9 mouse cellular contexts compared by ENCODE assay signal in the genomic region with DNA sequence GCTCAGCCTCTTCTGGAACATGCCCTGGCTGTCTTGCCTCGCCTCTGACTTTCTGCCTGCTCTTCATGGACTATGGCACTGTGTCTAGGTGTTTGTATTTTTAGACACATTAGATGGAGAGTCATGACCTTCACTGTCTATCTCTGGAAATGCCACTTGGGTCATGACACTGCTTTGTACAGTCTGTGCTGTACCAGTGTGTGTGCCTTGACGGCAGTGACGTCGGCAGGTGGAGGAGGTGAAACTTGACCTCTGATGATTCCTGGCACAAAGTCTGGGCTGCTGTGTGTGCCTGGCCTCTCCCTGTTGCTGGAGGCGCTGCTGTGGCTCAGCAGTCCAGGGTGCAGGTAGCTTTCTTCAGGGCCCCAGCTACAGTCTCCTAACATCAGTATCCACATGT. TPM values are rescaled to one million over a fixed set of nuclear protein-coding genes. Genes with fewer than 3 reads are reported as not detected.
DNase-seq lines count a peak whose midpoint lies in the region; ATAC-seq and TF ChIP-seq lines count a peak whose summit lies in the region.
"Had no signal": no experiment of that assay in that cellular context is flagged by ENCODE, and none has a peak within 500 bp of the region (broad histone marks: within the 10 kb centered on the region; RNA-seq: fewer than 3 reads in every experiment).

No protein-coding gene starts in this region.

- H3K79me2 ChIP-seq in MEL (ENCODE audit: control insufficient read depth, insufficient read depth, low read length, poor library complexity): peaks cover 58% of the 10 kb centered on the region

- peak overlapping the region; percentile 3; the same call in 1 of the 2 replicates for H3K4me2 ChIP-seq in liver, embryonic 16.5 days (ENCODE audit: low read depth, low read length)

- peaks cover 34 to 56% of the 10 kb centered on the region in 2 experiments for H3K4me1 ChIP-seq in MEL (ENCODE audit: control insufficient read depth in 1 of 2, insufficient read depth in 2 of 2, low read length in 2 of 2)
- H3K4me1 ChIP-seq in brown adipose tissue, adult 24 weeks (ENCODE audit: control insufficient read depth, insufficient read depth, insufficient read length, low read length): peaks cover 6% of the 10 kb centered on the region; the same call in 1 of the 2 replicates
- H3K4me1 ChIP-seq in liver, embryonic 16.5 days (ENCODE audit: control insufficient read depth, low read depth, low read length): peaks cover 77% of the 10 kb centered on the region

- TF ChIP-seq RAD21 in MEL (IDR thresholded peaks at IDR 0.05; ENCODE audit: low read depth, low read length): no peak

- no peaks in the 10 kb centered on the region for H3K9me3 ChIP-seq in MEL (replicated peaks; ENCODE audit: insufficient read depth, low read length)
- no peaks in the 10 kb centered on the region for H3K9me3 ChIP-seq in liver, embryonic 16.5 days (replicated peaks; ENCODE audit: control insufficient read depth, low read length)

- H3K36me3 ChIP-seq in MEL (ENCODE audit: control insufficient read depth in 1 of 2, insufficient read depth in 2 of 2, low read length in 2 of 2): peaks cover 2 to 60% of the 10 kb centered on the region in 2 experiments; a peak in 3 of 4 replicates
- H3K36me3 ChIP-seq in liver, embryonic 16.5 days (ENCODE audit: control insufficient read depth, insufficient read depth): peaks cover 2% of the 10 kb centered on the region; the same call in 1 of the 2 replicates

- H3K27me3 ChIP-seq in MEL (ENCODE audit: control insufficient read depth in 1 of 2, insufficient read depth in 2 of 2, low read length in 2 of 2): no peaks in the 10 kb centered on the region
- no peaks in the 10 kb centered on the region for H3K27me3 ChIP-seq in liver, embryonic 16.5 days (ENCODE audit: control insufficient read depth, insufficient read depth, low read depth, low read length)

- 68% methylated on average over 5 of the region's 5 CpGs for WGBS in liver, embryonic 16.5 days (ENCODE audit: insufficient replicate concordance)

- ATAC-seq in liver, embryonic 16.5 days (ENCODE audit: low read depth): peak; percentile 16
- ATAC-seq in monocyte, adult 5-6 weeks (replicated peaks; ENCODE audit: insufficient number of reproducible peaks, low FRiP score, low TSS enrichment, poor library complexity, severe bottlenecking): no peak
- ATAC-seq: midbrain, embryonic 16.5 days had no signal

- no peak for TF ChIP-seq POLR2A in MEL (IDR thresholded peaks at IDR 0.05; ENCODE audit: control insufficient read depth in 1 of 2, insufficient read depth in 1 of 2, low read depth in 1 of 2, low read length in 2 of 2, poor library complexity in 1 of 2)

- no peak overlapping the region for H3K4me3 ChIP-seq in MEL (ENCODE audit: control insufficient read depth in 1 of 2, insufficient read depth in 1 of 2, low read depth in 2 of 2, low read length in 2 of 2)
- no peak overlapping the region for H3K4me3 ChIP-seq in brown adipose tissue, adult 24 weeks (ENCODE audit: insufficient read depth, low read depth, low read length)
- H3K4me3 ChIP-seq in liver, embryonic 16.5 days (ENCODE audit: low read depth, low read length): no peak overlapping the region

- no peak for TF ChIP-seq EP300 in MEL (IDR thresholded peaks at IDR 0.05; ENCODE audit: low read depth in 1 of 2, low read length in 2 of 2)

- TF ChIP-seq CTCF in MEL (IDR thresholded peaks at IDR 0.05 in 2 of 3, conservative IDR thresholded peaks at IDR 0.05 in 1 of 3; ENCODE audit: control insufficient read depth in 1 of 3, insufficient read depth in 1 of 3, low read depth in 2 of 3, low read length in 3 of 3, poor library complexity in 1 of 3, severe bottlenecking in 1 of 3): no peak

- DNase-seq in MEL (ENCODE audit: low read depth, low spot score) (no peak), adipocyte (ENCODE audit: low spot score) (no peak)
- DNase-seq in heart, postnatal 4 days: peak; percentile 73
- DNase-seq in cerebellum, adult 8-10 months: no peak
- DNase-seq in thymus, postnatal 25 days: no peak

- H3K27ac ChIP-seq in MEL (ENCODE audit: control insufficient read depth, low read depth, low read length): peak overlapping the region; percentile 76
- peak overlapping the region; percentile 57 for H3K27ac ChIP-seq in brown adipose tissue, adult 24 weeks (replicated peaks; ENCODE audit: low read depth, low read length)
- peak overlapping the region; percentile 67 for H3K27ac ChIP-seq in liver, embryonic 16.5 days (ENCODE audit: low read length)

- H3K9ac ChIP-seq in MEL (ENCODE audit: control insufficient read depth, low read depth, low read length, poor library complexity, severe bottlenecking): peak overlapping the region; percentile 12
- peak overlapping the region; percentile 40; the same call in 1 of the 2 replicates for H3K9ac ChIP-seq in liver, embryonic 16.5 days (ENCODE audit: low read depth, low read length)

TF ChIP-seq in MEL, 35 proteins besides CTCF, POLR2A, EP300 and RAD21:
- no peak for TF ChIP-seq ELF1 (IDR thresholded peaks at IDR 0.05; ENCODE audit: low read depth, low read length)
- TF ChIP-seq E2F4 (IDR thresholded peaks at IDR 0.05; ENCODE audit: borderline replicate concordance, low read depth, low read length): no peak
- TF ChIP-seq TCF12 (IDR thresholded peaks at IDR 0.05; ENCODE audit: low read depth, low read length): no peak
- TF ChIP-seq TBP (IDR thresholded peaks at IDR 0.05; ENCODE audit: low read depth, low read length): no peak
- TF ChIP-seq UBTF (IDR thresholded peaks at IDR 0.05; ENCODE audit: borderline replicate concordance, insufficient read depth, low read depth, low read length): no peak
- no peak for TF ChIP-seq SMC3 (IDR thresholded peaks at IDR 0.05; ENCODE audit: low read depth, low read length)

RNA-seq across cellular contexts. Expression of gene Noct, which starts 9.2 kb away (rescaled TPM):
- total RNA-seq in MEL (2012; rRNA removed): 16.4 and 17.8 TPM in 2 replicates
- polyA plus RNA-seq in MEL (2012; ENCODE audit: insufficient read depth in 1 of 2, insufficient read length in 2 of 2, low read depth in 1 of 2, low replicate concordance in 2 of 2, missing spikeins in 1 of 2): 10 to 100 TPM in 1 of 2 experiments, not detected in 1; 26.7 TPM
- polyA plus RNA-seq in brown adipose tissue, adult 24 weeks (2012; ENCODE audit: insufficient read depth, insufficient read length, missing spikeins): 16.9 and 38.8 TPM in 2 replicates
- total RNA-seq in heart, postnatal 4 days (2021): 10 to 100 TPM; 27.8 to 31.0 TPM
- 13.7 and 13.8 TPM in 2 replicates for polyA plus RNA-seq in liver, embryonic 16.5 days (2015; fragmentation: Nextera tagmentation; extraction: Ambion mirVana)
- total RNA-seq in monocyte, adult 5-6 weeks (2017): 13.9 to 18.6 TPM (median 17.2 TPM) in 3 replicates
